In the genomic region with DNA sequence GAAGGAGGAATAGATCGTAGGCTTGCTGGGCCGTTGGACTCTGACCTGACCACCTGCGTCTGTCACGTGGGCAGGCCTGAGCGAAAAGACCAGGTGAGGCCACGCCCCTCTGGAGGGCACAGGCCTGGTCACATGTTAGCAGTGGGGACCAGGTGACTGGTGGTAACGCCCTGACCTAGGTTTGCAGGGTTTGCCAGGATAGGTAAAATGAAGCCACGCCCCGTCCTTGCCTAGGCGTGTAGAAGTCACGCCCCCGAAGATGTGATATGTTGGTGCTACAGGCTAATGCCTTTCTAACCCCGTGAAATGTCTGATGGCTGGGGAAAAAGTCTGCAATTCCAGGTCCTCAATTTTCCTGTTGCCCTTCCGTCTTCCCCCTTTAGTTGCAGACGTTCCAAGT, we compare ENCODE assay signal across 8 mouse cellular contexts. TPM values are rescaled to one million over a fixed set of nuclear protein-coding genes. Genes with fewer than 3 reads are reported as not detected.
DNase-seq lines count a peak whose midpoint lies in the region; ATAC-seq and TF ChIP-seq lines count a peak whose summit lies in the region.

No protein-coding gene starts in this region.

- H3K4me2 ChIP-seq in heart, embryonic 14.5 days (ENCODE audit: low read length): peak overlapping the region; percentile 91
- peak overlapping the region; percentile 92 for H3K4me2 ChIP-seq in forebrain, postnatal 0 days (ENCODE audit: low read depth)

- intact Hi-C loops in heart, postnatal 36 days (cut with DNase I): loop anchor here (1.0 kb wide), 1 partner anchor 16 kb away; no protein-coding TSS in a partner anchor

- TF ChIP-seq CTCF in forebrain, postnatal 0 days (IDR thresholded peaks at IDR 0.05; ENCODE audit: low read depth): no peak

- no peaks in the 10 kb centered on the region for H3K36me3 ChIP-seq in heart, embryonic 14.5 days (ENCODE audit: control insufficient read depth, insufficient read depth, low read length)
- H3K36me3 ChIP-seq in forebrain, postnatal 0 days (ENCODE audit: insufficient read depth): no peaks in the 10 kb centered on the region
- H3K36me3 ChIP-seq in macrophage (ENCODE audit: inconsistent target): no peaks in the 10 kb centered on the region

- H3K27me3 ChIP-seq in heart, embryonic 14.5 days (ENCODE audit: control insufficient read depth, insufficient read depth, low read length): peaks cover 18% of the 10 kb centered on the region
- no peaks in the 10 kb centered on the region; the same call in 1 of the 2 replicates for H3K27me3 ChIP-seq in forebrain, postnatal 0 days (ENCODE audit: insufficient read depth, low read length)

- no peak overlapping the region for H3K27ac ChIP-seq in heart, embryonic 14.5 days (replicated peaks in 1 of 2; ENCODE audit: control insufficient read depth in 1 of 2, insufficient read depth in 1 of 2, low read depth in 2 of 2, low read length in 2 of 2)
- H3K27ac ChIP-seq in forebrain, postnatal 0 days (ENCODE audit: low read depth, low read length): peak overlapping the region; percentile 70
- no peak overlapping the region for H3K27ac ChIP-seq in macrophage

- H3K4me3 ChIP-seq in heart, embryonic 14.5 days (ENCODE audit: control insufficient read depth in 1 of 2, insufficient read depth in 1 of 2, low read depth in 1 of 2, low read length in 2 of 2): peak overlapping the region; percentile 55 to 59
- H3K4me3 ChIP-seq in forebrain, postnatal 0 days (ENCODE audit: low read depth, low read length): peak overlapping the region; percentile 69
- H3K4me3 ChIP-seq in macrophage (ENCODE audit: inconsistent target): peak overlapping the region; percentile 42

- DNase-seq in heart, postnatal 36 days: no peak
- DNase-seq in ZHBTc4 (ENCODE audit: low read depth, low spot score): peak; percentile 81
- DNase-seq in forebrain, postnatal 0 days: peak; percentile 55
- DNase-seq in kidney, postnatal 25 days: peak; percentile 95 to 98
- DNase-seq in urinary bladder, postnatal 36 days (ENCODE audit: low spot score in 2 of 2): peak; percentile 70 to 81
- no peak for DNase-seq in adipocyte (ENCODE audit: low spot score)

- 1% methylated on average over 15 of the region's 15 CpGs for WGBS in heart, embryonic 14.5 days
- 5% methylated on average over 15 of the region's 15 CpGs for WGBS in forebrain, postnatal 0 days
- 10% methylated on average over 15 of the region's 15 CpGs for WGBS in macrophage (ENCODE audit: missing documents)

- peak; percentile 55 for ATAC-seq in heart, embryonic 14.5 days (ENCODE audit: insufficient number of reproducible peaks, insufficient read depth, low FRiP score, low read depth)
- ATAC-seq in forebrain, postnatal 0 days: peak; percentile 21

- peaks cover 9 to 17% of the 10 kb centered on the region in 2 experiments; a peak in 3 of 4 replicates for H3K4me1 ChIP-seq in heart, embryonic 14.5 days (ENCODE audit: control insufficient read depth in 2 of 2, insufficient read depth in 2 of 2, low read length in 2 of 2)
- peaks cover 11% of the 10 kb centered on the region for H3K4me1 ChIP-seq in forebrain, postnatal 0 days (ENCODE audit: insufficient read depth)

- no peaks in the 10 kb centered on the region for H3K79me2 ChIP-seq in macrophage (ENCODE audit: inconsistent target)

- peak overlapping the region; percentile 81 for H3K9ac ChIP-seq in heart, embryonic 14.5 days (ENCODE audit: low read length)
- H3K9ac ChIP-seq in forebrain, postnatal 0 days: peak overlapping the region; percentile 85

- no peaks in the 10 kb centered on the region for H3K9me3 ChIP-seq in heart, embryonic 14.5 days (ENCODE audit: control insufficient read depth, low read length)
- H3K9me3 ChIP-seq in forebrain, postnatal 0 days (ENCODE audit: low read length): no peaks in the 10 kb centered on the region

RNA-seq across cellular contexts. Expression of gene Hook2, which starts 0.4 kb away (rescaled TPM):
- 5.0 and 5.1 TPM in 2 replicates for polyA plus RNA-seq in heart, embryonic 14.5 days (2014; fragmentation: Nextera tagmentation; extraction: Ambion mirVana)
- 1 to 10 TPM; 2.7 to 2.9 TPM for total RNA-seq in heart, postnatal 36 days (2021)
- total RNA-seq in forebrain, postnatal 0 days (2014; rRNA removed): 30.3 and 32.5 TPM in 2 replicates
- 22.6 and 28.7 TPM in 2 replicates for polyA plus RNA-seq in forebrain, postnatal 0 days (2015; fragmentation: Nextera tagmentation; extraction: Ambion mirVana)
- total RNA-seq in macrophage (2018; cell fraction: chromatin; rRNA removed): 10 to 100 TPM; 31.8 to 96.7 (median 63.1) TPM
- total RNA-seq in macrophage (2018; cell fraction: cytosol; rRNA removed): 10 to 100 TPM in 9 of 26 experiments, 1 to 10 TPM in 17; 6.0 to 14.1 (median 8.5) TPM
- 10 to 100 TPM in 25 of 26 experiments, 1 to 10 TPM in 1; 9.9 to 41.4 (median 24.7) TPM for total RNA-seq in macrophage (2018; cell fraction: nucleus; rRNA removed)
- polyA plus RNA-seq in macrophage (2018): 4.9 to 10.9 TPM (median 6.1 TPM) in 3 replicates

RNA-seq across cellular contexts. Expression of gene Junb, which starts 12.3 kb away (rescaled TPM):
- polyA plus RNA-seq in heart, embryonic 14.5 days (2014; fragmentation: Nextera tagmentation; extraction: Ambion mirVana): 10.1 and 10.9 TPM in 2 replicates
- 10 to 100 TPM; 14.9 to 26.9 TPM for total RNA-seq in heart, postnatal 36 days (2021)
- total RNA-seq in forebrain, postnatal 0 days (2014; rRNA removed): 21.9 and 22.2 TPM in 2 replicates
- polyA plus RNA-seq in forebrain, postnatal 0 days (2015; fragmentation: Nextera tagmentation; extraction: Ambion mirVana): 10.1 and 15.9 TPM in 2 replicates
- 100 to 1,000 TPM in 24 of 26 experiments, 10 to 100 TPM in 2; 60.1 to 756 (median 302) TPM for total RNA-seq in macrophage (2018; cell fraction: chromatin; rRNA removed)
- total RNA-seq in macrophage (2018; cell fraction: cytosol; rRNA removed): 1,000 to 10,000 TPM in 5 of 26 experiments, 100 to 1,000 TPM in 19, 10 to 100 TPM in 2; 75.1 to 1,747 (median 592) TPM
- total RNA-seq in macrophage (2018; cell fraction: nucleus; rRNA removed): 1,000 to 10,000 TPM in 7 of 26 experiments, 100 to 1,000 TPM in 18, 10 to 100 TPM in 1; 66.0 to 1,515 (median 743) TPM
- polyA plus RNA-seq in macrophage (2018): 26.1 to 86.4 TPM (median 61.3 TPM) in 3 replicates

RNA-seq across cellular contexts. Expression of gene Rnaseh2a, which starts 21.3 kb away (rescaled TPM):
- 71.8 and 80.8 TPM in 2 replicates for polyA plus RNA-seq in heart, embryonic 14.5 days (2014; fragmentation: Nextera tagmentation; extraction: Ambion mirVana)
- 10 to 100 TPM; 48.6 to 56.7 TPM for total RNA-seq in heart, postnatal 36 days (2021)
- 39.8 and 42.7 TPM in 2 replicates for total RNA-seq in forebrain, postnatal 0 days (2014; rRNA removed)
- polyA plus RNA-seq in forebrain, postnatal 0 days (2015; fragmentation: Nextera tagmentation; extraction: Ambion mirVana): 52.2 and 56.3 TPM in 2 replicates
- 10 to 100 TPM in 19 of 26 experiments, 1 to 10 TPM in 7; 3.0 to 44.7 (median 19.1) TPM for total RNA-seq in macrophage (2018; cell fraction: chromatin; rRNA removed)
- 10 to 100 TPM; 26.6 to 53.3 (median 36.5) TPM for total RNA-seq in macrophage (2018; cell fraction: cytosol; rRNA removed)
- 10 to 100 TPM in 24 of 26 experiments, 1 to 10 TPM in 2; 8.9 to 49.5 (median 24.1) TPM for total RNA-seq in macrophage (2018; cell fraction: nucleus; rRNA removed)
- polyA plus RNA-seq in macrophage (2018): 15.9 to 39.3 TPM (median 26.2 TPM) in 3 replicates

RNA-seq across cellular contexts. Expression of gene Prdx2, which starts 21.4 kb away (rescaled TPM):
- polyA plus RNA-seq in heart, embryonic 14.5 days (2014; fragmentation: Nextera tagmentation; extraction: Ambion mirVana): 792 and 804 TPM in 2 replicates
- total RNA-seq in heart, postnatal 36 days (2021): 100 to 1,000 TPM; 633 to 676 TPM
- total RNA-seq in forebrain, postnatal 0 days (2014; rRNA removed): 814 and 983 TPM in 2 replicates
- 974 and 1,110 TPM in 2 replicates for polyA plus RNA-seq in forebrain, postnatal 0 days (2015; fragmentation: Nextera tagmentation; extraction: Ambion mirVana)
- total RNA-seq in macrophage (2018; cell fraction: chromatin; rRNA removed): 10 to 100 TPM in 17 of 26 experiments, 1 to 10 TPM in 9; 2.5 to 77.4 (median 20.3) TPM
- total RNA-seq in macrophage (2018; cell fraction: cytosol; rRNA removed): 100 to 1,000 TPM; 154 to 304 (median 217) TPM
- total RNA-seq in macrophage (2018; cell fraction: nucleus; rRNA removed): 100 to 1,000 TPM in 6 of 26 experiments, 10 to 100 TPM in 20; 17.7 to 152 (median 72.0) TPM
- 77.7 to 148 TPM (median 146 TPM) in 3 replicates for polyA plus RNA-seq in macrophage (2018)

RNA-seq across cellular contexts. Expression of gene Gm49661, which starts 21.6 kb away (rescaled TPM):
- not detected in 2 replicates for polyA plus RNA-seq in heart, embryonic 14.5 days (2014; fragmentation: Nextera tagmentation; extraction: Ambion mirVana)
- 1 to 10 TPM in 1 of 2 experiments, not detected in 1; 1.0 TPM for total RNA-seq in heart, postnatal 36 days (2021)
- total RNA-seq in forebrain, postnatal 0 days (2014; rRNA removed): not detected in 2 replicates
- polyA plus RNA-seq in forebrain, postnatal 0 days (2015; fragmentation: Nextera tagmentation; extraction: Ambion mirVana): not detected in 2 replicates
- not detected for total RNA-seq in macrophage (2018; cell fraction: chromatin; rRNA removed)
- not detected for total RNA-seq in macrophage (2018; cell fraction: cytosol; rRNA removed)
- total RNA-seq in macrophage (2018; cell fraction: nucleus; rRNA removed): not detected
- polyA plus RNA-seq in macrophage (2018): not detected in 3 replicates

Comparison
In these comparisons a context has a peak if more than half of its experiments do, and no peak if none do; other contexts are left out.
1. DNase-seq: peak in ZHBTc4 (single experiment), forebrain, postnatal 0 days (single experiment), kidney, postnatal 25 days (2 of 2) and urinary bladder, postnatal 36 days (2 of 2); none in heart, postnatal 36 days (0 of 2) and adipocyte (single experiment).
2. Peak in every context shown above with its lines, with median percentiles within 50 percentile points of each other: H3K4me3 ChIP-seq.